Mouse (Mus musculus) bone marrow, adult 2 months (tissue): ENCODE measurements around the gene Zmym5. TPM values are rescaled to one million over a fixed set of nuclear protein-coding genes. Genes with fewer than 3 reads are reported as not detected.
"Not testable (repeated sequence)": the region's sequence is repeated elsewhere in the genome, so short reads cannot be mapped to it uniquely, and the experiment has no call there.

Experiments
- H3K27ac ChIP-seq: fragments of 200-500 bp; 2 replicates; pipeline ENCODE4 v1.5.1; 2012; ENCODE audit warnings: low read depth, mild to moderate bottlenecking, control low read depth, inconsistent platforms, low read length; ENCODE audit not compliant: control insufficient read depth, poor library complexity, insufficient read depth
- H3K4me1 ChIP-seq: fragments of 200-500 bp; 2 replicates; pipeline ENCODE4 v1.6.1; 2011; ENCODE audit warnings: low read length; ENCODE audit not compliant: control insufficient read depth, insufficient read depth
- H3K4me3 ChIP-seq: fragments of 200-500 bp; replicated peaks from 2 replicates; pipeline ENCODE3; 2011; ENCODE audit warnings: mild to moderate bottlenecking, low read depth, low read length, control low read depth; ENCODE audit not compliant: control insufficient read depth
- CTCF ChIP-seq: fragments of 200-500 bp; IDR thresholded peaks from 2 replicates; pipeline ENCODE4 v1.5.1; 2011; ENCODE audit warnings: low read length, control low read depth; ENCODE audit not compliant: control insufficient read depth, insufficient read depth
- POLR2A ChIP-seq: fragments of 200-500 bp; IDR thresholded peaks from 2 replicates; pipeline ENCODE4 v1.6.1; 2011; ENCODE audit warnings: low read depth, mild to moderate bottlenecking, control low read depth, low read length, borderline replicate concordance; ENCODE audit not compliant: control insufficient read depth
- WGBS: fragments of 180-500 bp; shearing (Covaris S2); methylation state at CpG from one replicate; pipeline ENCODE4 v1.1.7; 2018; 5-methylcytosine and 5-hydroxymethylcytosine counted together
- polyA plus RNA-seq: library from polyadenylated mRNA; stranded (reverse); fragments of >200 nt; gene quantifications from 2 replicates; pipeline ENCODE4 v1.2.4, GENCODE M21; 2011; ENCODE audit warnings: low replicate concordance; ENCODE audit not compliant: missing spikeins, insufficient read depth, insufficient read length

Zmym5 gene
- 9.2 and 17.4 TPM in 2 replicates for polyA plus RNA-seq

DNA sequence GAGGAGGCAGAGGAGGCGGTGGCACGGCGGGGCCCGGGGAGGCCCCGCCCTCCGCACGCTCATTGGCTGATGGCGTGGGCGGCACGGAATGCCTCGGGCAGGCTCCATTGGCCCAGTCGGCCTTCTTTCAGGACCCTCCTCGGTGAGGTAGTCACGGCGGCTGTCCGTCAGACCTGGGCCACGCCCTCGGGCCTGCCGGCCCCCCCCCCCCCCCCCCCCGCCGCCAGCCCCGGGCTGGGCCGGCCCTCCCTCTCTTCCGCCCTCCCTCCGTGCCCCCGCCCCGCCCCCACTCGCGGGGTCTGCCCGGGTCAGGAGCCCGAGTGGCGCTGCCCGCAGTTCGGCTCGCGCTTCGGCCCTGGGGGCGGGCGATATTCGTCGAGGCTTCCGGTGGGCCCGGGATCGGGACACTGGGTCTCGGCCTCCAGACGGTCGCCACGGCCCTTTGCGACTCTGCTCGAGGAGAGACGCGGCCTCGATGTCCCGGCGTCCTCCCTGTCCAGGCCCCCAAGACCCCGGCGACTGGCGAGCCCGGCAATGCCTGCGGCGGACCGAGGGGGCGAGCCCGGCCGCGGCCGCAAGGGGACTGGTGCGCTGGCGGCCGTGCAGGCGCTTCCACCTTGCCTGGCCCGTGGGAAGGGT lies at the start of gene Zmym5:
Gene Zmym5, minus strand, starts transcription at position 16 of the 639 bp plus-strand sequence.
- Histone ChIP-seq H3K4me3 (peak within 1 kb of the TSS; percentile 76), H3K27ac (peak within 1 kb of the TSS; percentile 98)
- under 1% methylated on average over 37 of the region's 72 CpGs for WGBS
- TF ChIP-seq POLR2A = peak; percentile 35; the same call in 1 of the 2 replicates
- not testable (repeated sequence) for H3K4me1 ChIP-seq

DNA sequence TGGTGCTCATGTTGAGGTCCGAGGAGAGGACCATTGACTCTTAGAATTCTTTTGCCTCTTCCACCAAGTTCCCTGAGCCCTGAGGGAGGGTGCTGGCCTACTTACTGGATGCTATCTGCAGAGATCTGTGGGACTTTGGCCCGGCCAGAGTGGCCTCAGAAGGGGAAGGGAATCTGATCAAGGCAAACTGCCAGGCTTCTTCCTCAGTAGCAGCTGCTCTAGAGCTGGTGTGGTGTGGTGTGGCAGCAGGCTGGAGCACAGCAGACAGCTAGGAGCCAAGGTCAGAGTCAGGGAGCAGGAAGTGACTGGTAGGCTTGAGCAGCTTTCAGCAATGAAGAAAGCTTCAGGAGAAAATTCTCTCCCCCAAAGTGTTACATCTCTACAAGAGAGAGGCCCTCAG lies 38.2 kb upstream of the Zmym5 start:
- H3K27ac ChIP-seq = no peak overlapping the region
- 31% methylated on average over 2 of the region's 2 CpGs for WGBS
- H3K4me1 ChIP-seq = no peaks in the 10 kb centered on the region
- TF ChIP-seq POLR2A (no peak), CTCF (no peak)
- no peak overlapping the region for H3K4me3 ChIP-seq

DNA sequence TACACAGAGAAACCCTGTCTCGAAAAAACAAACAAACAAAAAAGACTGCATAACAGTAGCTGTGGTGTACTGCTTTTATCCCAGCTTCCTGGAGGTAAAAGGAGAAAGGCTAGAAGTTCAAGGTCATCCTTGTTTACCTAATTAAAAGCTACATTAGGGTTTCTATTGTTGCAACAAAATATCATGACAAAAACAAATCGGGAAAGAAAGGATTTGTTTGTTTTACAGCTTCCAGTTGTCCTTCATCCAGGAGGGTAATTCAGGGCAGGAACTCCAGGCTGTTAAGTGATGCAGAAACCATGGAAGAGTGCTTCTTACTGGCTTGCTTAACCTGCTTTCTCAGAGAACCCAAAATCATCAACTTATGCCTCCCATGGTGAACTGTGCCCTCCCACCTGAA lies 36.8 kb upstream of the Zmym5 start:
- no peak overlapping the region for H3K27ac ChIP-seq
- WGBS = 71% methylated on average over 2 of the region's 2 CpGs
- H3K4me3 ChIP-seq = no peak overlapping the region
- no peak for TF ChIP-seq POLR2A
- no peak for TF ChIP-seq CTCF
- no peaks in the 10 kb centered on the region; the same call in 1 of the 2 replicates for H3K4me1 ChIP-seq

DNA sequence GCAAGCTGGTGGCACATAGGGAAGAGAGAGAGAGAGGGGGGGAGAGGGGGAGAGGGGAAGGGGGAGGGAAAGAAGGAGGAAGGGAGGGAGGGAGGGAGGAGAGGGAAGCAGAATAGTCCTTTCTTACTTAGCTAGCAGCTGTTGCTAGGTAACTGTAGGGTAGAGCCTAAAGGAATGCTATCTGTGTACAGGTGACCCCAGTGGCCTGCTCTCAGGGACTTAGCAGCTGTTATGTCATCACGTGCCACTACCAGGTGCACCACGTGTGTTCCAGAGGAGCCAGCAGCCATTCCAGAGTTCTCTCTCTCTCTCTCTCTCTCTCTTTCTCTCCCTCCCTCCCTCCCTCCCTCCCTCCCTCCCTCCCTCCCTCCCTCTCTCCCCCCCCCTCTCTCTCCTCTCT lies 33.0 kb upstream of the Zmym5 start:
- no peak for TF ChIP-seq POLR2A
- no peak for TF ChIP-seq CTCF
- 76% methylated on average over 2 of the region's 2 CpGs for WGBS
- H3K4me3 ChIP-seq = no peak overlapping the region
- H3K4me1 ChIP-seq = no peaks in the 10 kb centered on the region; the same call in 1 of the 2 replicates
- H3K27ac ChIP-seq = no peak overlapping the region

DNA sequence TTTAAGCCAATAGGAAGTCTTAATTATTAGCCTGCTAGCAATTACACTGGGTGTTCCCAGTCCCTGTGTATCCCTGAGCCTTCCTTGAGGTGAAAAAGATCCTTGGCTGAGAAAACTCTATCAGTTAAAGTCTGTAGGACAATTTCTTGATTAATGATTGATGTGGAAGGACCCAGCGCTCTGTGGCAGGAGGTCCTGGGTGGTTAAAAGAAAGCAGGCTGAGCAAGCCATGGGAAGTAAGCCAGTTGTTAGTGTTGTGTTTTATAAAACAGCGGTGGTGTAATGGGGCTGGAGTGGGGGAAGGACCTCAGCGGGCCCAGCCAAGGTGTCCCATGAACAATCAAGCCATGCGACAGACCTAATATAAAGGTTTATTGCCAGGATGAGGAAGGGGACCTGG lies 32.5 kb upstream of the Zmym5 start:
- Histone ChIP-seq H3K4me3 (no peak overlapping the region), H3K27ac (no peak overlapping the region), H3K4me1 (no peaks in the 10 kb centered on the region; the same call in 1 of the 2 replicates)
- TF ChIP-seq POLR2A (no peak), CTCF (no peak)
- 72% methylated on average over 4 of the region's 4 CpGs for WGBS

DNA sequence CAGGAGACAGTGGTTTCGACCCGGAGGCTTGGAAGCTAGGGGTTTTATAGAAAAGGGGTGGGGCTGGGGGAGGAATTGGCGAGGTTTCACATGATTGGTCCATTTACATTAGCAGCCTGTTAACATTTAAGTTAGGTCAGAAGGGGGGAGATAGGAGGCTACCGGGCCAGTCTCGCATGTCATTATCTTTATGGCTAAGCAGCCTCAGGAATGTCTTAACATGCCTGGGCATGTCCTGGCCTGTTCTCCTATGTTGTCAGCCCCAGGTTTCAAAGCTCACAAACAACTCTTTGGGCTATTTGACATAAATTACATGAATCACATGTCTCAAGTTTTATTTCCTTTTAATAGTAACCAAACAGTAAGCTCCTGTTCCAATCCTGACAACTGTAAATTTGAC lies 23.1 kb upstream of the Zmym5 start:
- H3K27ac ChIP-seq, H3K4me1 ChIP-seq, H3K4me3 ChIP-seq: not testable (repeated sequence)
- WGBS = 89% methylated on average over 5 of the region's 5 CpGs

DNA sequence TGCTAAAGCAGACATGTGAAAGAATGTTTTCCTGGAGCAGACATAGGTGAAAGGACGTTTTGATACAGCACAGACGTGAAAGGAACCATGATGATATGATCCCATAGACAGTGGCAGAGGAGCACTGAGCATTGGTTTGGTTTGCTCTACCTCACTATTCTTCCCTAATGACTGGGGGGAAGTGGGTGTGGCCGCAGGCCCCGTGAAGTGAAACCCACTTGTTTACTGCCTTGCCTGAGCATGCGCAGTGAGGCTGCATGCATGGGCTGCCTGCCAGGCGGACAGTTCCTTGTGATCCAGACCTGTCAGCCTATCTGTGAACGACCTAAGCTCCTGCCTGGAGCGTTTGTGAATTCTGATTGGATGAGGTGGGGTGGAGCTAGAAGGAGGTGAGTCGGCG lies 21.7 kb upstream of the Zmym5 start:
- WGBS = 63% methylated on average over 10 of the region's 10 CpGs
- not testable (repeated sequence) for H3K4me1 ChIP-seq, H3K4me3 ChIP-seq
- H3K27ac ChIP-seq = peak overlapping the region; percentile 43; the same call in 1 of the 2 replicates

DNA sequence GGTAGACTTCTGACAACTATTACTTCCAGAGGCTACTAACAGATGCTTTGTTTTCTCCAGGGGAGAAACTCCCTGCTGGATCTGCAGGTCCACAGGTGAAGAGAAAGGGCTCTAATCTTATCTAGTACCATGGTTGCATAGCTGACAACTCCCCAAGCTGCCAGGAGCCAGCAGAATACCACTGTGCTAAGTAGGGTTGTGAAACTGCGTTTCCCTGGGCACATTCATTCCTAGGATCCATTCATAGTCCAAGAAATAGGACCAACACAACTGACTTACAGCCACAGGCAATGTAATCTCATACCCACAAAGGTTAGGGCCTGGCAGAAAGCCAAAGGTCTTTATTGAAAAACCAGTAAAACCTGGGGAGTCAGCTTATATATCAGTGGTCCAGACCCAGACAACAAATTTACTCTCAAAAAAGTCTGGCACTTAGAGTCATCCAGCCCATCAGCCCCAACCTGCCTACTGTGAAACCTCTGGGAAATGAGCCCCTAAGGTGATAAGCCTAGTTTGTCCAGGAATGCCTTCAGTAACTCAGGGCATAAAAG lies 21.1 kb upstream of the Zmym5 start:
- Histone ChIP-seq H3K4me1 (no peaks in the 10 kb centered on the region; the same call in 1 of the 2 replicates), H3K4me3 (no peak overlapping the region), H3K27ac (peak overlapping the region; percentile 27; the same call in 1 of the 2 replicates)
- TF ChIP-seq POLR2A (no peak), CTCF (no peak)
- 96% methylated on average over 1 of the region's 1 CpGs for WGBS

DNA sequence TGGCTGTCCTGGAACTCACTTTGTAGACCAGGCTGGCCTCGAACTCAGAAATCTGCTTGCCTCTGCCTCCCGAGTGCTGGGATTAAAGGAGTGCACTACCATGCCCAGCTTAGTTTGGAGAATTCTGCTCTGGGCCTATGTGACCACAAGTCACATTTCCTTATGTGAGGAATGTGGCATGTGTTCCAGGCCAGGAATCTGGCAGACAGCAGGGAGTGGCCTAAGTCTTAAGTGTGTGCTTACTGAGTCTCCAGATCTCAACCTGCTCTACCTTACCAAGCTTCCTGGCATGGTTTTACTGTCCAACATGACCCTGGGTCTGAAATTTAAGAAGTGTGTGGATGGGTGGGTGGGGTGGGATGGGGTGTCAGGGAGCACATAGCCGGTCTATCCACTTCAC lies 20.6 kb upstream of the Zmym5 start:
- Histone ChIP-seq H3K4me3 (no peak overlapping the region), H3K4me1 (no peaks in the 10 kb centered on the region; the same call in 1 of the 2 replicates), H3K27ac (no peak overlapping the region)
- WGBS = 84% methylated on average over 3 of the region's 3 CpGs
- no peak for TF ChIP-seq CTCF
- TF ChIP-seq POLR2A = no peak
